Mouse (Mus musculus) testis, adult 2 months (tissue): ENCODE data around the gene Hoxc13. TPM values are rescaled to one million over a fixed set of nuclear protein-coding genes. Genes with fewer than 3 reads are reported as not detected.

Source experiments
- H3K27ac ChIP-seq: fragments of 200-500 bp; 2 replicates; pipeline ENCODE4 v1.5.1; 2012; ENCODE audit warnings: low read depth, low read length; ENCODE audit not compliant: control insufficient read depth, insufficient read depth
- H3K27me3 ChIP-seq: fragments of 200-500 bp; 2 replicates; pipeline ENCODE4 v1.6.1; 2012; ENCODE audit warnings: mild to moderate bottlenecking, low read length, moderate library complexity; ENCODE audit not compliant: control insufficient read depth, insufficient read depth
- H3K36me3 ChIP-seq: fragments of 200-500 bp; 2 replicates; pipeline ENCODE4 v1.6.1; 2012; ENCODE audit warnings: mild to moderate bottlenecking, low read length; ENCODE audit not compliant: control insufficient read depth, insufficient read depth
- H3K4me1 ChIP-seq: fragments of 200-500 bp; 2 replicates; pipeline ENCODE4 v1.6.1; 2012; ENCODE audit warnings: low read length; ENCODE audit not compliant: control insufficient read depth, insufficient read depth
- H3K4me3 ChIP-seq: fragments of 200-500 bp; 2 replicates; pipeline ENCODE4 v1.5.1; 2012; ENCODE audit warnings: low read depth, mild to moderate bottlenecking, low read length, moderate library complexity, mixed read lengths; ENCODE audit not compliant: control insufficient read depth
- CTCF ChIP-seq: fragments of 200-500 bp; IDR thresholded peaks from 2 replicates; pipeline ENCODE4 v1.5.1; 2012; ENCODE audit warnings: low read depth, mild to moderate bottlenecking, inconsistent platforms, low read length, moderate library complexity; ENCODE audit not compliant: control insufficient read depth, insufficient read depth, insufficient replicate concordance
- POLR2A ChIP-seq: fragments of 200-500 bp; IDR thresholded peaks from 2 replicates; pipeline ENCODE4 v1.6.1; 2012; ENCODE audit warnings: low read depth, mild to moderate bottlenecking, inconsistent platforms, low read length, moderate library complexity; ENCODE audit not compliant: control insufficient read depth
- polyA plus RNA-seq: library from polyadenylated mRNA; depleted of rRNA; stranded (reverse); fragments of >200 nt; gene quantifications from 2 replicates; pipeline ENCODE4 v1.2.3, GENCODE M21; 2012

The Hoxc13 gene
- polyA plus RNA-seq, 1 experiment, result not detected

GRCm38 (mm10) chr15:102913038-102913585 is 7.8 kb upstream of the Hoxc13 start:
- no peak for TF ChIP-seq CTCF
- no peak for TF ChIP-seq POLR2A
- Histone ChIP-seq H3K4me3 (no peak overlapping the region; the same call in 1 of the 2 replicates), H3K36me3 (no peaks in the 10 kb centered on the region), H3K27ac (no peak overlapping the region), H3K27me3 (peaks cover 5% of the 10 kb centered on the region; the same call in 1 of the 2 replicates), H3K4me1 (peaks cover 8% of the 10 kb centered on the region)

DNA sequence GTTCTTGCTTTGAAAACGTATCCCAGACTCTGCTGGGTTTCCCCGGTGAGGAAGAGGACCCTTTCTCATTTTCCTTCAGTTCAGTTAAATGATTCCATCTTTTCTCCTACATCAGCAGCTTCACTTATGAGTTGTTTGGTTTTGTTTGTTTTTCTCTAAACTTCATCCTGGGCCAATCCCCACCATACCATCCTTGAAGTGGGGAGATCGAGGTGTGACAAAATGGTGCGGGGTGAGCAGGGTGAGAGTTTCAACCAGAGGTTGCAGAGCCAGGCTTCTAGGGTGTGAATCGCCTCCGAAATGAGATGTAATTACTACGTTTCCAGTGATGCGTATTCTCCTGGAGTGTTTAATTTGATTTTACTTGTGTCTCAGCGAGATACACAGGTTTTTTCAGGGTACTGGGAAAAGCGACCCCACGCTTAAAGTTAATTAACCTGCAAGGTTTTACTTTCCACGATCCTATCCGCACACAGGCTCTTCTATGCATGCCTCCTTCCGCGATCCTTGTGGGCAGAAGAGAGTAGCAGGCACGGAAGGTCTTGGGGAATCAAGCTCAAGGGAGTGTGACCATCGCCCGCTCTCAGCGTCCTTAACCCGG is 2.8 kb upstream of the Hoxc13 start:
- H3K27ac ChIP-seq, result no peak overlapping the region

DNA sequence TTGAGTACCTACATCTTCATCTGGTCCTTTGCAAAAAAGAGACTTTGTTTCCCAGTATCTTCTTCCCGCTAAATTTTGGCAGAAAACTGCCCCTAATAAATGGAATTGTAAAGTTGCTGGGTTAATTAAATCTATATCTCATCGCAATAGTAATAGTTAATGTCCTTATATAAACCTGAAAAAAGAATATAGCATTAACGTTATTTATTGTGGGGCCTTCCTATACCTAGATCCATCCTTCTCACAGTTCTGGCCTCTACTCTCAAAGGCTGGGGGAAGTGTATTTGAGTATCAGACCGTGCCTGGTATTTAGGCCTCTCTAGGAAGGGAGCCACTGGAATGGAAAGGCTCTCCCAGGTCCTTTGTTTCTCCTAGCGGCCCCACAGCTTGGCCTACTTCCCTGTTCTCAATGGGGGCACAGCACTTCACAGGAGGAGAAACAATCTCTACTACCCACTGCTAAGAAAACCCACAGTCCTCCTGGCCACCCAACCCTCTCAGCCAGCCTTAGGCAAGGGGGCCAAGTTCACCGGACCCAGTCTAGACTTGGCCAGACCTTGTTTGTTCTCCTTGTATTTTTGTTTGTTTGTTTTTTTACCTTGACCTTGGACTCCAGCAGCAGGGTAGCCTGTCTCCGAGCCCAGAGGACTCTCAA is 2.2 kb upstream of the Hoxc13 start:
- Histone ChIP-seq H3K27ac (no peak overlapping the region), H3K36me3 (no peaks in the 10 kb centered on the region), H3K27me3 (peaks cover 10% of the 10 kb centered on the region), H3K4me3 (no peak overlapping the region), H3K4me1 (peaks cover 9% of the 10 kb centered on the region)
- TF ChIP-seq CTCF (no peak), POLR2A (no peak)

More for the DNA sequence above, 2.8 kb upstream of the Hoxc13 start:
- Histone ChIP-seq H3K4me1 (peaks cover 10% of the 10 kb centered on the region), H3K4me3 (no peak overlapping the region), H3K36me3 (no peaks in the 10 kb centered on the region), H3K27me3 (peaks cover 10% of the 10 kb centered on the region)
- TF ChIP-seq CTCF, result no peak
- no peak for TF ChIP-seq POLR2A

DNA sequence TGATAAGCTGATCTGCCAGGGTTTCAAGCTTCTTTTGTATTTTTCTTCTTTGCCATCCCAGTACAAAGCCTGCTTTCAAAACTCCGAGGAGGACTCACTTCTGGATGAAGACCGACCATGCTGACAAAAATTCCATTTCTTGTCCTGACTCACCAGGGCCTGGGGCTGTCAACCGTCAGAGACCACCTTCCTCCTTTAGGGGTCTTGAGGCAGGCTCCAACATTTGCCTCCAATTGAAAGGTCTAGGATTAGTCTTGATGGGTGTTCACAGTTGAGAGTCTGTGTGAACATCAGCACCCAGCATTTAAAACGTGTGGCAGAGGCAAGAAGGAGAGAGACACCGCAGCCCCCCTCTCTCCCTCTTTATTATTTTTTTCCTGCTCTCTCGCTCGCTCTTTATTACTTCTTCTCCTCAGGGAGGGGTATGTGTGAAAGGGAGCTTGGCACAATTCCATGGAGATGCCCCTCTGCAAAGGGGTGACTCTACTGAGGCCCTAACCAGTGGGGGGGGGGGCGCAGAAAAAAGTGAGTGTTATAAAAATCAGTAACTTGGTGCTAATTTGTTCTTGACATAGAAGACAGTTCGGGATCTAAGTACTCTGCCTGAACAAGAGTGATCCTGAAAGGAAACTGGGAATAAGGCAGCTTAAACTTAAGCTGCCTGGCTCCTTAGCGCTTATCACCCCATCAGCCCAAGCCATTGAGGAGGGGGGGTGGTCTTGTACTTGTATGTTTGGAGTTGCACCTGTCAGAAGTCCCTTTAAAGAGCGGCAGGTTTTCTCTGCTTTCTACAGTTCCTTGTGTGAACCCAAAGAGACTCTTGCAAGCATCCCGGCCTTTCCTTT is 1.3 kb upstream of the Hoxc13 start:
- Histone ChIP-seq H3K36me3 (no peaks in the 10 kb centered on the region), H3K27ac (no peak overlapping the region), H3K4me1 (peaks cover 9% of the 10 kb centered on the region), H3K4me3 (no peak overlapping the region), H3K27me3 (peaks cover 10% of the 10 kb centered on the region)
- TF ChIP-seq CTCF, result no peak
- TF ChIP-seq POLR2A, result no peak

GRCm38 (mm10) chr15:102920619-102921018 is 284 bp upstream of the Hoxc13 start:
- H3K27me3 ChIP-seq, result peaks cover 10% of the 10 kb centered on the region
- H3K27ac ChIP-seq, result no peak overlapping the region
- peaks cover 9% of the 10 kb centered on the region for H3K4me1 ChIP-seq
- H3K36me3 ChIP-seq, result no peaks in the 10 kb centered on the region
- TF ChIP-seq POLR2A (no peak), CTCF (no peak)
- H3K4me3 ChIP-seq, result 0 out of 2 replicates have a peak overlapping the region, but pooled peaks have one; percentile 16

DNA sequence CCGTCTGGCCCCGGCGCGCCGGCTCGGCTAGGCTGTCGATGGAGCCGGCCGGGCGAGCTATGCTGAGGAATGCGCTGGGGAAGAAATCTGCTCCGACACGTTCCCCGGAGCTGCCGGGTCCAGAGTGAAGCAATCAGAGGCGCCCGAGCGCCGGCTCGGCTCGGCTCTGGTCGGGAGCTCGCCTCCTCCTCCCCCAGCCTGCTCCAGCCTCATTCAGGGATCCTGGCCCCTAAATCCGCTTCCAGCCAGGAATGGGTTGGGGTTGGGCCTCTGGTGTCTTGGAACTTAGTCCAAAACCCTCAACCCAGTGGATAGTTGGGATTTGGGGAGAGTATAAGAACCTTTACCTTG is 1.1 kb downstream of the Hoxc13 start:
- Histone ChIP-seq H3K27me3 (peaks cover 10% of the 10 kb centered on the region), H3K4me3 (no peak overlapping the region), H3K36me3 (no peaks in the 10 kb centered on the region), H3K4me1 (peaks cover 9% of the 10 kb centered on the region), H3K27ac (no peak overlapping the region)
- TF ChIP-seq CTCF (no peak), POLR2A (no peak)

DNA sequence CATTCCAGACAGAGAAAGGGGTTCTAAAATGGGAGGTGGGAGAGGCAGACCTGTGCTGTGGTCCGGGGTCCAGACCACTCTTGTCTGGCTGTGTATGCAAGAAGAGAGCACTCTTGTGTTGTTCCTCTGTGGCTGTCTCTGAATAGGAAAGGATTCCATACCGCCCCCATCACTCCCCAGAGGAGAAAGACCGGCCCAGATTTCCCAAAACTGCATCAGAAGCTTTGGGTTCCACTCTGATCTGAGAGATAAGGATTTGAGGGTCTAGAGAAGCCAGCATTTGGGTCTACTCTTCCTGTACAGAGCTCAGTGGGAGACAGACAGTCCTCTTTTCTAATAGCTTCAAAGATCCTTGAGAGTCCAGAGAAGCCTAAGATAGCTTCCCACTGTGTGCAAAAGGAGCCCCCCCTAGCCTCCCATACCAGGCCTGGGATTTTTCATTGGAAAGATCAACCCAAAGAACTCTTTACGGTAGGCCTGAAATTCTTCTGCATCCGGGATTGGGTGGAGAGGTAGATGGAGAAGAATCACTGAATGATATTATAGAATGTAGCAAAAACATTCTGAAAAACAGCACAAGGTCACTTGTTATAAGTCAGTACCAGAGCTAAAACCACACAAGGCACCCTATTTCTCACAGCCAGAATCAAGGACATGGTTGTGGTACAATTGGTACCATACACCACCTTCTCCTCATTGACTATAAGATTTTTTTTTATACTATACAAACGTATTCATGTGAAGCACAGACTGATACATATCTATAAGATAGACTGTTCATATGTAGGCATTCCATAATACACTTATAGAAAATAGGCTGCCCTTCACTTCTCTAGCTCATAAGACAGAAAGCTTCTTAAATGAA is 2.0 kb downstream of the Hoxc13 start:
- H3K27ac ChIP-seq, result no peak overlapping the region
- H3K4me1 ChIP-seq, result peaks cover 11% of the 10 kb centered on the region
- no peak overlapping the region for H3K4me3 ChIP-seq
- H3K36me3 ChIP-seq, result no peaks in the 10 kb centered on the region
- peaks cover 10% of the 10 kb centered on the region for H3K27me3 ChIP-seq
- TF ChIP-seq CTCF, result no peak
- no peak for TF ChIP-seq POLR2A
